Mouse (Mus musculus): ENCODE results near the gene Echdc3.

DNA sequence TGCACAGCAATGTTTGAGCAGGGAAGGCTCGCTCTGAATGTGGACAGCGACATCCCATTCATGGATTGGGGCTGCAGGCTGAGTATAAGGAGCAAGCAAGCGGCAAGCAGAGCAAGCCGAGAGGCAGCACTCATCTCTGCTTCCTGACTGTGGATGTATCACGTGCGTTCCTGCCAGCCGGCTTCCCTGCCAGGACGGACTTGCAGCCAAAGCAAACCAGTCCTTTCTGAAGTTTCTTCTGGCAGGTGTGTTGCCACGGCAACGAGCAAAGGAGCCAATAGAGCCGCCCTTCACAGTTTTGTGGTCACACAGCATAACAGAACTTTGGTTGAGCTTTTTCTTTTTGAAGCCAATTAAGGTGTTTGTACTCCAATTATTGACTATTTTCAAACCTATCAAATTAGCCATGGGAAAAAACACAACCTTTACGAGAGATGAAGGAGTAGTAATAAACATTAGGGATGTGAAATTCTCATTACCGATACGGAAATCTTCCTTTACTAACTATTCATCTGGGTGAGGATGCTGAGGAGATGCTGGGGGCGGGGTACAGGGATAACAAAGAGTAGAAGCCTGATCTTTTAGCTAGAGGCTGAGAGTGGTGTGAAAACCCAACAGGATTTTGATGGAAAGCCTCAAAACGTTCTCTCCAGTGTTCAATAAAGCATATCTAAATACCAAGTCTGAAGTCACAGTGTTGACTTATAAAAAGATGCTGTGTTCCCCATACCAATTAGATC, 69.7 kb downstream of the Echdc3 start:
- TF ChIP-seq CTCF (IDR thresholded peaks at IDR 0.05; ENCODE audit: low read depth, low read length) (no peak), POLR2A (IDR thresholded peaks at IDR 0.05; ENCODE audit: borderline replicate concordance, low read depth, low read length) (no peak)
